Mouse (Mus musculus): ENCODE data around the gene Kmt2d.
A peak's percentile ranks its signal among the peaks of the same experiment; 100 is the strongest.
"Not testable (repeated sequence)": the region's sequence is repeated elsewhere in the genome, so short reads cannot be mapped to it uniquely, and the experiment has no call there.

The Kmt2d gene

DNA sequence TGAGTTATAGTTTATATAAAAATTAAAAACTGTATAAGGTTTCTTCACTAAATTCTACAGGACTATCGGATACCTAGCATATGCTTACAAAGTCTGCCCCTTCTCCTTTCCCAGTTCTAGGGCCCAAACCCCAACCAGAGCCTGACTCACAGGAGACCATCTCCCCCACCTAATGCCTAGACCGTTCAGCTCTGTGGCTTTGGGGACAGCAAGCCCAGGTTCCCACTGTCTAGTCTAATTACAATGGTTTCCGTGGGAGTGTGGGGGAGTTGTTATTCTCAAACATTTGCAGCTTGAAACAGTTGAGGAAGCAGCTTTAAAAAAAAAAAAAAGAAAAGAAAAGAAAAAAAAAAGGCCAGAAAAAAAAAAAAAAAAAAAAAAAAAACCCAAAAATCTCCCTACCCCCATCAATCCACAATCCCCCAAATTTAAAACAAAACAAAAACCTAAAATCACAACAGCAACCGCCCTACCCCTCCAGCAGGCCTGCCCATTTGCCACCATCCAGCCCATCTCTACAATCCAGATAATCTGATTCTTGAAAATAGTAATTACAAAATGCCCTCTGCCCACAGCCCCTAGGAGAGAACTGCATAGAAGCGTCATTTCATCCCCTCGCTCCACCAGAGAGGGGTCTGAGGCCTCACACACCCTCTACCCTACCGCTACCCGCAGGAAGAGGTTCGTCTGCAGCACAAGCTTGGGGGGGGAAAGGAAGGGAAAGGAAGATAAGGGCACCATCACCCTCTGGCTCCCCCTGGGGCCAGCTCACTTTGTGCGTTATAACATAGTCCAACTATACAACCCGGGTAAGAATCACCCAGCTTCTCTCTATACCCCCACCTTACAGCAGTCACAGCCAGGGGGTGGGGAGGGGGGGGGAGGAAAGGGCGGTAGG is 38.6 kb downstream of the Kmt2d start:
- no peak for DNase-seq (ENCODE audit: low spot score in 2 of 2)

DNA sequence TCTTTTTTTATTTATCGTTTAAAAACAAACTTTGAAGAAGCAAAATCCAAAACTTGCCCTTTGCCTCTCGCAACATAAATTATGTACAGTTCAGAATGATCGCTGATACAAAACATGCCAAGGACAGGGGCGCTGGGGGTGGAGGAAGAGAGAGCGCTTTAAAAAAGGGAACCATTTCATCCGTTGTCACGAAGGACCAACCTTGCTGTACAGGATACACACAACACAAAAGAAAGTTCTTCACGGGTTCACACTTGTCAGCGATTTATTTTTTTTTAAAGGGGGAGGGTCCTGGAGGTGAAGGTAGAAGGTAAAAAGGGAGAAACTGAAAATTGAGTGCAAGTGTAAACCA is 39.3 kb downstream of the Kmt2d start:
- DNase-seq (ENCODE audit: low spot score in 2 of 2) = no peak

DNA sequence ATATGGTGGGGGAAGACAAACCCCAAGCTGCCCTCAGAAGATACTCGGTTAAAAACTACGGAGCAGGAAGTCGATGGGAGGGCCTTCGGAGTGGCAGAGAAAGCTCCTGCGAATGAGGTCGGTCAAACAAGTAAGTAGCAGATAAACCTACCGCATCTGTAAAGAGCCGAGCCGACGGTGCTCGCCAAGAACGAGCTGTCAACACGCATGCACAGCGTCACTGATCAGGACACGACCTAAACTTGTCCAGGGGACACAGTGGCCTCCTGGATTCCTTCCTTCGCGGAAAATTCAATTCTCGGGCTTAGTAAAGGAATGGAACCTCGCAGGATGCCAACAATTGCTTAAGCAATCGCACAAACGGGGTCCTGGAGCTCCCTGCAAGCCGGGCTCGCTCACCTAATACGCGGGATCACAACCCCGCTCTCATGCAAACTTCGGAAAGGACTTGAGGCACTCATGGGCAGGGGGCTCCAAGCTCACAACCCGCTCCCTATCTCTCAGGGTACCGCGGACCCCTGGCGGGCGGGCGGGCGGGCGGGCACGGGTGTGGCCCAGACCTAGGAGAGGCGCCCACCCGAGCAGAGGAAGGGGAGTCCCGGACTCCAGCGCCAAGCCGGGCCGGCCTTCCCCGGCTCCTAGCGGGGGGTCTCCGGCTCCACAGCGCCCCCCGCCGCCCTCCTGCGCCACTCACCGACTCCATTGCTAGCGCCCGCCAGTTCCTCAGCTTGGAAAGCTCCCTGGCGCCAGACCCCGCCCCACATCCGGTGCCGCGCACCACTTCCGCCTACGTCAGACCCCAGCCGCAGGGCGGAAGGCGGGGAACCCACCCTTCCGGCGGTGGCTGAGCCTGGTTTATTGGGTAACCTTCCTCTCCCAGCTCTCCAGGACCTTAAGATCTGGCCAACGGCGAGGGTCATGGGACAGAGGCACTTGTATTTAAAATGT is 40.0 kb downstream of the Kmt2d start, which contains the start of gene Prkag1:
Gene Prkag1, minus strand, starts transcription at position 786 of the 948 bp plus-strand sequence.
- peak; percentile 91 for DNase-seq (ENCODE audit: low spot score in 2 of 2)

DNA sequence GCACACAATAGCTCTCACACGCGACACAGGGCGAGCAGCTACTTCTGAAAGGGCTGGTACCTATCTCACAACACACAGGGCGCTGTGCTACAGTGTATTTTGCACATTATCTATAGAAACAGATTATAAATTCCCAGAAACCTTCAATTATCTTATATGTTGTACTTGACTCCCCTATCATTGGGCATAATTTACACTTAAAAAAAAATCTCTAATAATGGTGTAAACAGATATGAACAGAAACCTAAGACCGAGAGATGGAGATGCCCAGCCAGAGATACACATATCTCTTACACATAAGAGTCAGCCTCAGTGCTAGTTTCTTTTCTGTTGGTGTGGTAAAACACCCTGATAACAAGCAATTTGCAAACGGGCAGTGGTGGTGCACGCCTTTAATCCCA is 43.4 kb downstream of the Kmt2d start:
- DNase-seq (ENCODE audit: low spot score in 2 of 2) = no peak

DNA sequence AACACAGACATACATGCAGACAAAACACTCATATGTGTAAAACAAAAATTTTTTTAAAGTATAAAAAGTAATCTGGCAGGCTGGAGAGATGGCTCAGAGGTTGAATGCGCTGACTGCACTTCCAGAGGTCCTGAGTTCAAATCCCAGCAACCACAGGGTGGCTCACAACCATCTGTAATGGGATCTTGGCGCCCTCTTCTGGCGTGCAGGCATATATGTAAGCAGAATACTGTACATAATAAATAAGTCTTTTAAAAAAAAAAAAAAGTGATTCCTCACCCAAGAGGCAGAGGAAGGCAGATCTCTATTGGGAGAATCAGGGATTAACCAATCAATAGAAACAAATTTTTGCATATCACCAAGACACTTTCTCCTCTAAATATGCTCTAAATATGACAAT is 47.6 kb downstream of the Kmt2d start:
- no peak for DNase-seq (ENCODE audit: low spot score in 2 of 2)

DNA sequence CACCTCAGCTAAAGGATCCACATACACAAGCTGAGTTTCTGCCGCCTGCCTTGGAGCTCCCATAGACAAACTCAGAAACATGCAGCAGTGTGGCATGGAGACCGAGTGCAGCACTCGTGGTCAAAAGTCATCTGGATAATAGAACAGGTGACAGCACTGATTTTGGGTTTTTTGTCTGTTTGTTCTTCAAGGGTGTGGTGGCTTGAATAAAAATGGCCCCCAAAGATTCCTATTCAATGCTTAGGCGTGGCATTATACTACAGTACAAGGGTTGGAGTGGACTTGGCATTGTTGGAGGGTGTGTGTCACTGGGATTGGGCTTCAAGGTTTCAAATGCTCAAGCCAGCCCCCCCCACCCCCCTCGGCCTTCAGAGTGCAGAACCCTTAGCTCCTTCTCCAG is 48.9 kb downstream of the Kmt2d start:
- no peak for DNase-seq (ENCODE audit: low spot score in 2 of 2)

DNA sequence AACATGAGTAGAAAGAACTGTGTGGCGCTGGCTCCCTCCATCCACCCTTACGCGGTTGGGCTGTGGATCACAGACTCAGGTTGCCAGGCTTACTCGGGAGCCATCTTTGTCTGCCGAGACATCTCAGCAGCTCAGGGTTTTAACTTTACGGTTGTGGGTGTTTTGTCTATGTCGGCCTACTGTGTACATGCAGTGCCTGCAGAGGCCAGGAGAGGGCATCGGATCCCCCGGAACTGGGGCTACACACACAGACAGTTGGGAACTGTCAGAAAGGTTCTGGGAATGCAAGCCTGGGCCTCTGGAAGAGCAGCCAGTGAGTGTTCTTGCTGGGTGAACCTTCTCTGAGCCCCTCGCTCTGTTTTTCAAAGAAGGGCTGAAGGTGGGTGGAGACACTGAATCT is 49.6 kb downstream of the Kmt2d start:
- no peak for DNase-seq (ENCODE audit: low spot score in 2 of 2)

DNA sequence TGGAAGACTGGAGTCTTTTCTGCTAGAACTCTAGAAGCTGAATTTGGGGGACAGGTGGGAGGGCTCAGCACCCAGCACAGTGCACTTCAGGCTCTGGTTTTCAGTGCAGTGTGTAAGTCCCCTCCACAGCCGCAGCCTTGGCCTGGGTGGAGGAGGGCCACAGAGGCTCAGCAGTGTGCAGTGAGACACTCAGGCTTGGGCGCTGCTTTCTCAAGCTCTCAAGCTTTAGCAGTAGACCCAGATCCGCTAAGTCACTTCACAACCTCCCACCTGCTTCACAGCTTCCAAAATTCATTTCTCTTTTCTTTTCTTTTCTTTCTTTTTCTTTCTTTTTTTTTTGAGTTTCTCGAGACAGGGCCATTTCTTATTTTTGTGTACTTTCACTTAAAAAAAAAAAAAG is 50.1 kb downstream of the Kmt2d start:
- no peak for DNase-seq (ENCODE audit: low spot score in 2 of 2)

DNA sequence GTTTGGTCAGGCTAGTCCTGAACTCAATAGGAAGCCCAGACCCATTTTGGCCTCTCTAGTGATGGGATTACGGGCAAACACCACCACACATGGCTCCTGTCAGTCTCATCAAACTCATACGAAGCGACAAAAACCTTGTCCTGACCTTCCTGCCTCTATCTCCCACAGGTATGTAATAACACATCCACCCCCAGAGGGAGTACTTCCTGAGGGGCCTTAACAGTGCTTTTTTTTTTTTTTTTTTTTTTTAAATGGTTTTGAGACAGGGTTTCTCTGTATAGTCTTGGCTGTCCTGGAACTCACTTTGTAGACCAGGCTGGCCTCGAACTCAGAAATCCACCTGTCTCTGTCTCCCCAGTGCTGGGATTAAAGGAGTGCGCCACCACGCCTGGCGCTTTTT is 52.8 kb downstream of the Kmt2d start:
- no peak for DNase-seq (ENCODE audit: low spot score in 2 of 2)

DNA sequence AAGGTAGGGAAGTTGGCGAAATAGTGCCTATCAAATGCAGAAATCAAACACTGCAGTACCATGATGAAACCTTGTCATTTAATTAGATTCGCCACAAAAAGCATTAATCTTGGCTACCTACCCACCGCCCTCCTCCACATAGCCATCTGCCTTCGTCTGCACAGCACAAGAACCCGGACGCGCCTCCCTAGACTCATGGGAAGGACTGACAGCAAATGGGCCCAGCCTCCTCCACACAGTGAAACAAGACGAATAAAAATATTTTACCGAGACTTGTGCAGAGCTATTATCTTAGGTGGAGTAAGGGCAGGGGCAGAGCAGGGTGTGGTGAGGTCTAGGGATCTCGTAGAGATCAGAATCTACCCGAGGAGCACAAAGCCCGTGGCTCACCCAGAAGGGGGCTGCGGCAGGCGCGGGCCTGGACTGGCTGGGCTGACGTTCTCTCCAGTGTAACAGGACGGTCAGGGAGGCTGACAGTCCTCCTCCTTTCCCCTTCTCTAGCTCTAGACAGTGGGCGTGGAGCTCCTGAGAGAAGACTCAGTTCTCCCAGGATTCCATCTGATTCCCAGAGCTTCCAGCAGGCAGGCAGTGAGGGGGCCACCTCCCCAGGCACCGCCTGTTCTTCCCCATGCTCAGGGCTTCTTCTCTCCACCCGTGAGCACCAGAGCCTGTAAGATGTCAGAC is 58.1 kb downstream of the Kmt2d start:
- peak; percentile 80 to 87 for DNase-seq (ENCODE audit: low spot score in 2 of 2)

DNA sequence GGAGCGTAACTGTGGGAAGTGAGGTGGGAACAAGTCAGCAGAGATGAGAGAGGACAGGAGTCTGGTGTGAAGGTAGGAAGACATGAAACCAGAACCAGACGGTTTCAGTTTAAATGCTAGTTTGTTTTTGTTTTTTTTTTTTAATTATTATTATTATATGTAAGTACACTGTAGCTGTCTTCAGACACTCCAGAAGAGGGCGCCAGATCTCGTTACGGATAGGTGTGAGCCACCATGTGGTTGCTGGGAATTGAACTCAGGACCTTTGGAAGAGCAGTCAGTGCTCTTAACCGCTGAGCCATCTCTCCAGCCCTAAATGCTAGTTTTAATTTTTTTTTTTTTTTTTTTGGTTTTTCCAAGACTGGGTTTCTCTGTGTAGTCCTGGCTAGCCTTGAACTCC is 60.8 kb downstream of the Kmt2d start:
- not testable (repeated sequence) for DNase-seq (ENCODE audit: low spot score in 2 of 2)

DNA sequence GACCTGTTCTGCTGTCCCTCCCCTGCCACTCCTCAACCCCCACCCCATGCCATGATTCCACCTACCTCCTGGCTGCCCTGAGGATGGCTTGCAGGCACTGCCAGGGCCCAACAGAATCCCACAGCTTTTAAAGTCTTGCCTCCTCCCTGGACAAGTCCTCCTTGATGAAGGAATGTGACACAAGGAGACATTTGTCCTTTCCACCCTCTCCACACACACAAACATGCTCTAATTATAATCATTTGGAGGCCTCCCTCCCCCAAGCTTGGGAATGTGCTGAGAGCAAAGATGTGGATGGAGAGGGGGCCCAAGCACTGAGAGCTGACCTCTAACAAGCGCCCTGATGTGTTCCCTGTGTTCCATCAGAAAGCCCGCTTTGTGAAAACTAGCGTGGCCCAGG is 61.6 kb downstream of the Kmt2d start, which contains the start of gene Ddn:
Gene Ddn, minus strand, starts transcription at position 101 of the 400 bp plus-strand sequence.
- DNase-seq (ENCODE audit: low spot score in 2 of 2) = no peak

DNA sequence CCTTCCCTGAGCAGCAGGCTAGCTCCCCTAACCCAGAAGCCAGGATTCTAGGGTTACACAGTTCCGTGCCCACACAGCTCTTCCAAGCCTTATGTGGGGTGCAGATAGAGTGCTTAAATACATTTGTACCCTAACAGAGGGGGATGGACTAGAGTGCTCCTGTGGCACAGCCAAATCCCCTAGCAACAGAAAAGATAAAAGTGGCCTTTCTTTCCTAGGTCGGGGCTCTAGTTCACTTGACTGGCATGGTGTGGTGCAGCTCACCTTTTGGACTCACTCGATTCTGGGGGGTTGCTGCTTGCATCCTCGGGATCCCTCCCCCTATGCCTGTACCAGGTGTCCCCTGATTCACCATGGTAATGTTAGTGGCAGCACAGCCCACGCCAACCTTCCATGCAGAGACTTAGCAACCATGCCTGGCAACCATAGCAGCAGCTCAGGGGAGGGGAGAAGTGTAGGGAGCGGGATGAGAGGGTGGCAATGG is 62.3 kb downstream of the Kmt2d start:
- DNase-seq (ENCODE audit: low spot score in 2 of 2) = peak; percentile 90 to 92

DNA sequence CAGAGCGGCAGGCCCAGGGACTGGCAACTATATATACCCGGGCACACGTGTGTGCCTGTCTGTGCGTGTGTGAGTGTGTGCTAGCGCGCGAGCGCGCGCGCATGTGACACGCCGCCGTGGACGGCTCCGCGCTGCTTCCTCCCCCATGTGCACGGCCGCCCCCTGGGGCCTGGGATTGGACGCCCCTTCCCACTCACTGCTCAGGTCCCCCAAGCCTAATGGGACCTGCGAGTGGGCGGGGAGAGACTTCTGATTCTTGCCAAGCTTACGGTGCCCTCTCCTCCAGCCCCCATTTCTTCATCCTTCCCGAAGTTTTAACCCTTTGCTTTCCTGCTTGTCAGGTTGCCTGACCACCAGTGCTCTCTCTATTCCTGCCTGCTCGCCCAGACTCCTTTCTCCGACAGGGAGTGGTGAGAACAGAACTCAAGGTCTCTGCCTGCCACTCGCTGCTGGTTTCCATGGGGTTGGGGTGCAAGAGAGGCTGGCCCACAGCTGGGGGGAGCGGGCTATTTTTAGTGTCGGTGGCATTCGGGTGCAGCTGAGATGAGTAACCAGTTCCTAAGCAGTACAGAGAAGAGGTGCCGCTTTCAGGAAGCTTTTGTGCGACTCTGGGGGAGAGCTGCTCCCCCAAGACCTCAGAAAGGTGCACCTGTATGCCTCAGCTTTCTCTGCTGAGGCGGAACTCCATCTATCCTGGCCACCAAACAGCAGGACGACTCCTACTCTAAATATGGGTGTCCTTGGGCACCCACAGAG is 62.9 kb downstream of the Kmt2d start:
- DNase-seq (ENCODE audit: low spot score in 2 of 2) = peak; percentile 81 to 83

DNA sequence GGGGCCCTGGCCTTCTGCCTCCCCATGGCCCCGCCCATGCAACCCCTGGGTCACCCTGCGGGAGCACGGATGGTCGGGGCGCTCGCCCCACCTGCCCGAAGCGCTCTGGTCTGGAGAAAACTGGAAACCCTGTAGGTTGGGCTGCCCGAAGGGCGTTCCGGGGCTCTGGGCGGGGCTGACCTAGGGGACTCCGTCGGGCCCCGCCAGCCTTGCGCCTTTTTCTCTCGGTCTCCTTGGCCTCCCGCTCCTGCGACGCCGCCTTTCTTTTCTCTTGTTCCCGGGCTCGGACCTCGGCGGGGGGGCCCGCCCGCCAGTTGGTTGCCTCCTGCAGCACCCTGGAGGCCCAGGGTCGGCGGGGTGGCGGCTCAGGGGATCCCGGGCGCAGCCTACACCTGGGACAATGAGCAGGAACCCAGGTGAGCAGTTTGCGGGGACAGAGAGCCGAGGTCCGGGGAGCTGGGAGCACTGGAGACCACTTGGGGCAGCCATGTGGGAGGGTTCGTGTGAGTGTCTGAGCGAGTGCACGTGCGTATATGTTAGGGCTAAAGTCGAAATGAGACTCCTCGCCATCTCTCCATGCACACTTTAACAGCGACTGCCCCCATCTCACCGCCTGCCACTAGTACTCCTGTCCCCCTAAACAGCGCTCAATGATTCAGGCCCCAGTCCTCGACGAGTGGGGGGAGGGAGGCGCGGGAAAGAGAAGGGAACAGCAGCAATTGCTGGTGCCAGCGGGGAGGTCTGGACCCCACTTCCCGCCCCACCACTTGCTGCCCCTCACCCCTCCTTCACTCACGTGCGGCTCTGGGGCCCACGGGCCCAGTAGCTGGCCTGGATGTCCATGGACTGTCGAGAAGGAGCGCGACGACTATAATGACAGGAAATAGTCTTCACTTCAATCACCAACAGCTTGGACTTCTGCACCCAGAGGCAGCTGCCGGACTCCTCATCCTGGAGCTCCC is 63.9 kb downstream of the Kmt2d start:
- no peak for DNase-seq (ENCODE audit: low spot score in 2 of 2)

DNA sequence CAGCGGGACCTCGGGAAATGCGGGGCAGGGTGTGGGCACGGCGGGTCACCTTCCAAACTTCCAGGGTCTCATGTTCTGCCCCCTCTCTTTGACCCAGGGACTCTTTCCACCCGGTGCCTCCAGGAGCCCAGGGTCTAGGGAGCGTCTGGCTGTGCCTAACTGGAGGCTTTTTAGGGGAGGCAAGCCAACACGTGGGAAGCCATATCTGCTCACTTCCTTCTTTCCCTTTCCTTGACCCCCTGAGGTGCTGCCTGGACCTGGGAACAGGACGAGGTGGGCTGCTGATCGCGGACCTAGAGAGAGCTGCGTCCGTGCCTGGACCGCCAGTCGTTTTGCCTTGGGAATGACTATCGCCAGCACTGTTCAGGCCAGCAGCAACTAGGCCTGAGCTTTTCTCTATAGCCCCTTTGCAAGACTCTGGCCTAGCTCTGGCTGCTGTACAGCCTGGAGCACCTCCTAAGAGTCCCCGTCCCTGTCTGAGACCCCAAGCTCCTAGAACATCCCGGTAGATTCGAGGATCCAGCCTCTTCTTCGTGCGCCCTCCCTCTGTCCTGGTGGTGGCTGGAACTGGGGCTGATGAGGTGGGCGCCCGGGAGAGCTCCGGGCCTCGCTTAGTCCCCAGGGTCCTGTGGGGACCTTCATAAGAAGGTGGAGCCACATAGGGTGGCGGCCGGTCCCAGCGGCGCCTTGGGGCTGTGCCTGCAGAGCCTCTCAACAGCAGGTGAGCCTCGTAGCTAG is 64.8 kb downstream of the Kmt2d start:
- no peak for DNase-seq (ENCODE audit: low spot score in 2 of 2)

DNA sequence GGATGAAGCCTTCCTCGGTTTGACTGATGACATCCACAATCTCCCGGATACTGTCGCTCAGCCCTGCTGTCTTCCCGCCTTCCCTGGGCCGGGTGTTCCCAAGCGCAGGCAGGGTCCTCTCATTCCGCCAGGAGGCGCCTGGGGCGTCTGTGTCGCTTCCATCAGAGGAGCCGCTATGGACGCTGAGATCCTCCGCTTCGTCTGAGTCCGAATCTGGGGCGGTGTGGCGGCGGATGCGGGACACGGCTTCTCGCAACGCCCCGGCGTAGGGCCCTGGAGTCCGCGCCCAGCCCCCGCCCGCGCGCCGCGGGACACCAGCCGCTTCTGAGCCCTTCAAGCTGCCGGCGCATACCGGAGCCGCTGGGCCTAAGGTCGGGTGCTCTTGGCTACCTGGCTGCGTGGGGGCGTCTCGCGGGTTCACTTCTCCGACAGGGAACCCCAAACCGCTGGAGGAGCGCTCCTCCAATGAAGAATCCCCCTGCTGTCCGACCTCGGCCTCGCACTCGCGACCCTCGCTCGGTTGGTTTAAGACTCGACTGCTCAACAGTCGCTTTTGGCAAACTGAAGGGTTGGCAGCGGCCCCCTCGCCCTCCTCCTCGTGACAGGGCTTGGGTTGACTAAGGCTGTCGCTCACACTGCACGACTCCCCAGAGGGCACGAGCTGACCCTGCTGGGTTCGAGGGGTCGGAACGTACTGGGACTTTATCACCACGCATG is 65.5 kb downstream of the Kmt2d start:
- peak in 1 of 2 experiments; percentile 68 for DNase-seq (ENCODE audit: low spot score in 2 of 2)

DNA sequence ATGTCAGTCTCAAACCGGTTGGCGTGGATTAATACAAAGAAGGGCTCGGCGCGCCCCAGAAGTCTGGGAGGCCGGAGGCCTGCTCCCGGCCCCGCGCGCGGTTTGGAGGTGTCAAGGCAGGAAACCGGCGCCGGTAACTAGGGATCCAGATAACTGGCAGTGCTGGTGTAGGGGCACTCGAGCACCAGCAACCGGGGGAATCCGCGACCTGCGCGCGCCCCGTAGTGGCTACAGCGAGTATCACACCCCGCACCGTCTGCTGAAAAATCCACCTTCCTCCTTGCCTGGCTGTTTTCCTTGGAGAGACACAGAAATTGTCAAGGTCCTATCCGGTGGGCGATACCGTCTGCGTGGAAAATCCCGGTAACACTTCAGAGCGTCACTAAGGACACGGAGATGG is 67.0 kb downstream of the Kmt2d start:
- peak; percentile 82 to 88 for DNase-seq (ENCODE audit: low spot score in 2 of 2)

Data from right cerebral cortex, postnatal 36 days (tissue).